Mouse (Mus musculus) forebrain, embryonic 11.5 days (tissue): ENCODE data around the gene Zdhhc18. TPM values are rescaled to one million over a fixed set of nuclear protein-coding genes. Genes with fewer than 3 reads are reported as not detected.

Experiments used
- ATAC-seq: fragments of 200-750 bp; cut with Nextera tagmentation; replicated peaks from 2 replicates; pipeline ENCODE4 v1.8.0; 2017; ENCODE audit warnings: moderate TSS enrichment; ENCODE audit not compliant: low FRiP score
- DNase-seq: peaks from one replicate; pipeline ENCODE4 v3.0.0-alpha.2; 2017; ENCODE audit warnings: low spot score
- H3K27ac ChIP-seq: fragments of 300-500 bp; sonication (generic); 2 replicates; pipeline ENCODE4 v1.5.1; 2014; ENCODE audit warnings: low read depth, low read length
- H3K27me3 ChIP-seq: fragments of 300-500 bp; sonication (generic); 2 replicates; pipeline ENCODE4 v1.6.1; 2014; ENCODE audit warnings: mild to moderate bottlenecking, low read length, mixed read lengths; ENCODE audit not compliant: control insufficient read depth, insufficient read depth
- H3K36me3 ChIP-seq: fragments of 300-500 bp; sonication (generic); 2 replicates; pipeline ENCODE4 v1.6.1; 2014; ENCODE audit warnings: mild to moderate bottlenecking, low read length, moderate library complexity, mixed read lengths; ENCODE audit not compliant: control insufficient read depth, insufficient read depth
- H3K4me1 ChIP-seq: fragments of 300-500 bp; sonication (generic); replicated peaks from 2 replicates; pipeline ENCODE4 v1.6.1; 2014; ENCODE audit warnings: low read length, mixed read lengths; ENCODE audit not compliant: control insufficient read depth, insufficient read depth
- H3K4me2 ChIP-seq: fragments of 300-500 bp; sonication (generic); 2 replicates; pipeline ENCODE4 v1.6.1; 2014; ENCODE audit warnings: low read depth, mild to moderate bottlenecking, low read length, moderate library complexity, mixed read lengths; ENCODE audit not compliant: severe bottlenecking
- H3K4me3 ChIP-seq: fragments of 300-500 bp; sonication (generic); 2 replicates; pipeline ENCODE4 v1.5.1; 2014; ENCODE audit warnings: low read depth, low read length
- H3K9ac ChIP-seq: fragments of 300-500 bp; sonication (generic); 2 replicates; pipeline ENCODE4 v1.6.1; 2014; ENCODE audit warnings: low read length
- H3K9me3 ChIP-seq: fragments of 300-500 bp; sonication (generic); 2 replicates; pipeline ENCODE4 v1.6.1; 2016; ENCODE audit warnings: low read length, mixed read lengths; ENCODE audit not compliant: control insufficient read depth
- WGBS: fragments of 180-500 bp; shearing (Covaris S2); extraction: QIAGEN DNeasy Blood & Tissue Kit; methylation state at CpG from one replicate; pipeline ENCODE4 v1.1.7; 2014; 5-methylcytosine and 5-hydroxymethylcytosine counted together
- polyA plus RNA-seq: library from polyadenylated mRNA; unstranded; fragments of >200 nt; fragmentation: Nextera tagmentation; extraction: Ambion mirVana; gene quantifications from 2 replicates; pipeline ENCODE4 v1.2.1, GENCODE M21; 2014

Gene Zdhhc18
- polyA plus RNA-seq, 1 experiment from 2014 or later: 4.8 TPM

GRCm38 (mm10) chr4:133577983-133578382 is 72.0 kb downstream of the Zdhhc18 start:
- H3K36me3 ChIP-seq: peaks cover 5% of the 10 kb centered on the region; the same call in 1 of the 2 replicates
- DNase-seq: no peak
- no peaks in the 10 kb centered on the region for H3K9me3 ChIP-seq
- 75% methylated on average over 12 of the region's 12 CpGs for WGBS
- H3K9ac ChIP-seq: no peak overlapping the region
- H3K27me3 ChIP-seq: no peaks in the 10 kb centered on the region
- H3K27ac ChIP-seq: no peak overlapping the region
- H3K4me2 ChIP-seq: no peak overlapping the region
- H3K4me3 ChIP-seq: no peak overlapping the region
- no peak for ATAC-seq
- H3K4me1 ChIP-seq: no peaks in the 10 kb centered on the region

GRCm38 (mm10) chr4:133574843-133575202 is 75.1 kb downstream of the Zdhhc18 start:
- Histone ChIP-seq H3K4me3 (peak overlapping the region; percentile 96), H3K4me1 (no peaks in the 10 kb centered on the region), H3K9ac (peak overlapping the region; percentile 91), H3K4me2 (peak overlapping the region; percentile 92), H3K9me3 (no peaks in the 10 kb centered on the region), H3K36me3 (peaks cover 2% of the 10 kb centered on the region; the same call in 1 of the 2 replicates), H3K27me3 (no peaks in the 10 kb centered on the region), H3K27ac (peak overlapping the region; percentile 84; the same call in 1 of the 2 replicates)
- under 1% methylated on average over 41 of the region's 41 CpGs for WGBS
- DNase-seq (peak; percentile 58), ATAC-seq (peak; percentile 44; the same call in 1 of the 2 replicates)

DNA sequence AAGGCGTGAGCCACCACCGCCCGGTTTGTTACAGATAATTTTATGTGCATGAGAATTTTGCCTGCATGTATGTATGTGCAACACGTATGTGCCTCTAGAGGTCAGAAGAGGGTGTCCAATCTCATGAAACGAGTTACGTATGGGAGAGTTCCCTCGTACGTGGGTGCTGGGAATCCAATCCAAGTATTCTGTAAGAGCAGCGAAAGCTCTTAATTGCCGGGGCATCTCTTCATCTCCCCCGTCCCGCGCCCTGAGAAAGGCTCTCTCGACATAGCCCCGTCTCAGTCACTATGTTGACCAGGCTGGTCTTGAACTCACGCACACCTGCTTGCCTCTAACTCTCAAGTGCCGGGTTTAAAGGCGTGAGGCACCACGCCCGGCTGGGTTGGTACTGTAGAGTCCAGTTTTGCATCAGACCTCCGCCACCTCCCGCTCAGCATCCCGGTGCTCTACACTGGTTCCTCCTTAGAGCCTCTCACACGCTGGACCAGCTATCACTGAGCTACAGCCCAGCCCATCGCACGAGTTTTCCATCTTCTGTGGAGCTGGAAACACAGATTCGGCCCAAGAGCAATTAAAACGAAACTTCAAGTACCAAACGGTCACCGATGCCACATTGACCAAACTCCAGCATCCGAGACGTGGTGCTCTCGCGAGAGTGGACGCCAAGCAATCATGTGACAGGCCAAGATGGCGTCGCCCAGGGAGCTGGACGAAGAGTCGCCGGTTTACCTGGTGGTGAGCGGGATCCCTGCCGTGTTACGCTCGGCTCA is 75.7 kb downstream of the Zdhhc18 start, which contains the start of gene Gpatch3:
TSS of gene Gpatch3 (plus strand) at position 676 of the 773 bp plus-strand sequence.
- ATAC-seq (peak; percentile 89), DNase-seq (peak; percentile 95)
- WGBS: 7% methylated on average over 44 of the region's 44 CpGs
- Histone ChIP-seq H3K9ac (peak within 1 kb of the TSS; percentile 91), H3K4me3 (peak within 1 kb of the TSS; percentile 96), H3K27ac (peak within 1 kb of the TSS; percentile 84), H3K9me3 (no peaks in the 10 kb centered on the region), H3K27me3 (no peaks in the 10 kb centered on the region), H3K36me3 (no peaks in the 10 kb centered on the region), H3K4me1 (no peaks in the 10 kb centered on the region), H3K4me2 (peak within 1 kb of the TSS; percentile 92)

DNA sequence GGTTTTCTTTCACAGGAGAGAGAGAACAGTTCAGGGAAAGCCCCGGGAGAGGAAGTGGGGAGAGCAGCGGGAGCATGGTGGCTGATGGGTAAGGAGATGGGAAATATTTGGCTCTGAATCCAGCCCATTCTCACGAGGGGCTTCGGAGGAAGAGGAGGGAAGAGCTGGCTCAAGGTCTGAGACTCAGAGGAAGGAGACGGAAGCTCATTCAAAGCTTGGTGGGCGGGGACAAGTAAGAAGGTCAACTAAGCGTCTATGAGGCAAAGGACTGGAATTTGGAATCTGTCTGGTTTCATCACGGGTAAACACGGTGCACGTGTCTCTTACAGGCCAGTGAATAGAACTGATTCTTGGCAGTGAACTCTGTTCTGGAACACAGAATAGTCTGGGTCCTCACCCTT is 79.9 kb downstream of the Zdhhc18 start:
- Histone ChIP-seq H3K27me3 (no peaks in the 10 kb centered on the region), H3K9ac (no peak overlapping the region), H3K4me1 (no peaks in the 10 kb centered on the region), H3K4me2 (no peak overlapping the region), H3K27ac (no peak overlapping the region), H3K9me3 (no peaks in the 10 kb centered on the region), H3K36me3 (no peaks in the 10 kb centered on the region), H3K4me3 (no peak overlapping the region)
- 62% methylated on average over 10 of the region's 10 CpGs for WGBS
- DNase-seq (no peak), ATAC-seq (no peak)

GRCm38 (mm10) chr4:133569291-133570065 is 80.5 kb downstream of the Zdhhc18 start:
- H3K36me3 ChIP-seq: no peaks in the 10 kb centered on the region
- 86% methylated on average over 10 of the region's 10 CpGs for WGBS
- ATAC-seq (no peak), DNase-seq (no peak)
- no peak overlapping the region for H3K4me3 ChIP-seq
- no peaks in the 10 kb centered on the region; the same call in 1 of the 2 replicates for H3K9me3 ChIP-seq
- H3K27ac ChIP-seq: no peak overlapping the region
- no peak overlapping the region for H3K9ac ChIP-seq
- H3K27me3 ChIP-seq: no peaks in the 10 kb centered on the region
- H3K4me1 ChIP-seq: no peaks in the 10 kb centered on the region
- H3K4me2 ChIP-seq: no peak overlapping the region

GRCm38 (mm10) chr4:133567251-133567650 is 82.7 kb downstream of the Zdhhc18 start:
- DNase-seq (no peak), ATAC-seq (no peak)
- Histone ChIP-seq H3K27ac (no peak overlapping the region), H3K9me3 (no peaks in the 10 kb centered on the region; the same call in 1 of the 2 replicates), H3K36me3 (no peaks in the 10 kb centered on the region), H3K27me3 (no peaks in the 10 kb centered on the region), H3K4me3 (no peak overlapping the region), H3K9ac (no peak overlapping the region), H3K4me1 (no peaks in the 10 kb centered on the region), H3K4me2 (no peak overlapping the region)
- 34% methylated on average over 8 of the region's 8 CpGs for WGBS

DNA sequence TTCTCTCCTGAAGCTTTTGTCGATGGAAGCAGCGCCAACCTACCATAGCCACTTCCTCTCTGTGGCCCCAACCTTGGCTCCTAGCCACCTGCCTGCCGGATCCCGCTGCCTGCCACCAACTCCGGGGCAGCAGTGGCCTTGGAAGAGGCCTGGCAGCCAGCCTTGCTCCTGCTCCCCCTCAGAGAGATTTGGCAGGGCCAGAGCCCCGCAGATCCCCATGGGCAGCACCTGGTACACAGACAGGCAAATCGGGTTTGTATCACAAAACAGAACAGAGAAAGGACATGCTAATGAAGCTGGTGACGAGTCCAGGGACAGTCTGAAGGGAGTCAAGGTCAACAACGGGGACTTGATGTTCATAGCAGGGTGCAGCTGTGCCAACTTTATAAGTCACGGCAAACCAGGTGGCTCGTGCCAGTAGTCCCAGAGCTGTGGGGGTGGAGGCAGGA is 86.8 kb downstream of the Zdhhc18 start:
- ATAC-seq (no peak), DNase-seq (no peak)
- no peaks in the 10 kb centered on the region for H3K4me1 ChIP-seq
- WGBS: 88% methylated on average over 11 of the region's 11 CpGs
- no peaks in the 10 kb centered on the region for H3K27me3 ChIP-seq
- no peaks in the 10 kb centered on the region for H3K36me3 ChIP-seq
- no peak overlapping the region for H3K9ac ChIP-seq
- no peak overlapping the region for H3K4me3 ChIP-seq
- no peak overlapping the region for H3K4me2 ChIP-seq
- H3K9me3 ChIP-seq: no peaks in the 10 kb centered on the region; the same call in 1 of the 2 replicates
- H3K27ac ChIP-seq: no peak overlapping the region

- 77% methylated on average over 4 of the region's 4 CpGs for WGBS
Observed at GRCm38 (mm10) chr4:133561622-133562021, 88.3 kb downstream of the Zdhhc18 start.

More at GRCm38 (mm10) chr4:133561622-133562021, 88.3 kb downstream of the Zdhhc18 start:
- H3K27me3 ChIP-seq: no peaks in the 10 kb centered on the region
- H3K4me3 ChIP-seq: no peak overlapping the region
- DNase-seq (no peak), ATAC-seq (no peak)
- no peaks in the 10 kb centered on the region; the same call in 1 of the 2 replicates for H3K9me3 ChIP-seq
- no peak overlapping the region for H3K4me2 ChIP-seq
- no peaks in the 10 kb centered on the region for H3K36me3 ChIP-seq
- H3K4me1 ChIP-seq: no peaks in the 10 kb centered on the region
- H3K9ac ChIP-seq: no peak overlapping the region
- no peak overlapping the region for H3K27ac ChIP-seq
